Mouse (Mus musculus) cerebellum, adult 9-11 months (tissue): Measurements from ENCODE around the gene Acnat1.
A peak's percentile ranks its signal among the peaks of the same experiment; 100 is the strongest.
"Not testable (repeated sequence)": the region's sequence is repeated elsewhere in the genome, so short reads cannot be mapped to it uniquely, and the experiment has no call there.

Experiments
- DNase-seq: peaks from one replicate; pipeline ENCODE4 v3.0.0; 2022

The Acnat1 gene

GRCm38 (mm10) chr4:49473435-49474100, at the start of gene Acnat1:
Gene Acnat1, minus strand, starts transcription at chr4:49473912.
- no peak for DNase-seq

GRCm38 (mm10) chr4:49522576-49522975, 48.9 kb upstream of the Acnat1 start:
- DNase-seq = peak; percentile 52

GRCm38 (mm10) chr4:49521346-49521745, 47.6 kb upstream of the Acnat1 start:
- DNase-seq = no peak

GRCm38 (mm10) chr4:49520572-49521340, 47.0 kb upstream of the Acnat1 start, which contains the start of the genes Mrpl50 and Zfp189:
Gene Mrpl50, minus strand, starts transcription at chr4:49521093.
Gene Zfp189, plus strand, starts transcription at chr4:49521176.
- DNase-seq = peak; percentile 96

- DNase-seq = no peak
Observed at GRCm38 (mm10) chr4:49519476-49519875, 45.8 kb upstream of the Acnat1 start.

- DNase-seq = no peak
Observed at GRCm38 (mm10) chr4:49514441-49514840, 40.7 kb upstream of the Acnat1 start.

GRCm38 (mm10) chr4:49512636-49513035, 38.9 kb upstream of the Acnat1 start:
- DNase-seq = no peak

GRCm38 (mm10) chr4:49510236-49510835, 36.6 kb upstream of the Acnat1 start:
- DNase-seq = not testable (repeated sequence)

- DNase-seq = no peak
Observed at GRCm38 (mm10) chr4:49509183-49509582, 35.5 kb upstream of the Acnat1 start.

- no peak for DNase-seq
Observed at GRCm38 (mm10) chr4:49506386-49506785, 32.7 kb upstream of the Acnat1 start, which contains the start of gene Baat. Gene Baat, minus strand, starts transcription at chr4:49506557.

- no peak for DNase-seq
Observed at GRCm38 (mm10) chr4:49503563-49503962, 29.9 kb upstream of the Acnat1 start.

GRCm38 (mm10) chr4:49485934-49486650, 12.4 kb upstream of the Acnat1 start:
- DNase-seq = not testable (repeated sequence)

- no peak for DNase-seq
Observed at GRCm38 (mm10) chr4:49485442-49485841, 11.7 kb upstream of the Acnat1 start.

- no peak for DNase-seq
Observed at GRCm38 (mm10) chr4:49480896-49481295, 7.2 kb upstream of the Acnat1 start.

- DNase-seq = no peak
Observed at GRCm38 (mm10) chr4:49480104-49480760, 6.5 kb upstream of the Acnat1 start.

GRCm38 (mm10) chr4:49479035-49479434, 5.3 kb upstream of the Acnat1 start:
- DNase-seq = not testable (repeated sequence)

GRCm38 (mm10) chr4:49478118-49478877, 4.6 kb upstream of the Acnat1 start:
- DNase-seq = no peak

GRCm38 (mm10) chr4:49474583-49474982, 871 bp upstream of the Acnat1 start:
- DNase-seq = no peak

- DNase-seq = no peak
Observed at GRCm38 (mm10) chr4:49469435-49470151, 4.1 kb downstream of the Acnat1 start.

- DNase-seq = no peak
Observed at GRCm38 (mm10) chr4:49467360-49467759, 6.4 kb downstream of the Acnat1 start.

- no peak for DNase-seq
Observed at GRCm38 (mm10) chr4:49456171-49456570, 17.5 kb downstream of the Acnat1 start.
